Mouse (Mus musculus) layer of hippocampus, adult 11-12 months (tissue): Measurements from ENCODE around the gene Zfp84.

Experiments used
- DNase-seq: peaks from one replicate; pipeline ENCODE4 v3.0.0; 2022; ENCODE audit warnings: low spot score

Zfp84 gene

GRCm38 (mm10) chr7:29815910-29816429 lies 47.6 kb downstream of the Zfp84 start, which contains the start of gene Zfp790:
Gene Zfp790 (plus strand): TSS chr7:29816114.
- peak; percentile 93 for DNase-seq

GRCm38 (mm10) chr7:29818619-29819254 lies 50.4 kb downstream of the Zfp84 start:
- DNase-seq, result peak; percentile 77

GRCm38 (mm10) chr7:29828001-29828400 lies 59.6 kb downstream of the Zfp84 start:
- no peak for DNase-seq
